Mouse (Mus musculus) embryonic facial prominence, embryonic 15.5 days (tissue): ENCODE data around the gene Adam26a. TPM values are rescaled to one million over a fixed set of nuclear protein-coding genes. Genes with fewer than 3 reads are reported as not detected.
"Not testable (repeated sequence)": the region's sequence is repeated elsewhere in the genome, so short reads cannot be mapped to it uniquely, and the experiment has no call there.

ENCODE experiments used
- ATAC-seq: fragments of 200-750 bp; cut with Nextera tagmentation; 2 replicates; pipeline ENCODE4 v1.8.0; 2017; ENCODE audit warnings: low read depth, moderate TSS enrichment; ENCODE audit not compliant: insufficient number of reproducible peaks, low FRiP score, low TSS enrichment
- H3K27ac ChIP-seq: fragments of 300-500 bp; sonication (generic); replicated peaks from 2 replicates; pipeline ENCODE4 v1.5.1; 2015; ENCODE audit warnings: mild to moderate bottlenecking, inconsistent platforms
- H3K27me3 ChIP-seq: fragments of 300-500 bp; sonication (generic); 2 replicates; pipeline ENCODE4 v1.6.1; 2015; ENCODE audit warnings: inconsistent platforms
- H3K36me3 ChIP-seq: fragments of 300-500 bp; sonication (generic); 2 replicates; pipeline ENCODE4 v1.6.1; 2015; ENCODE audit warnings: mild to moderate bottlenecking, inconsistent platforms
- H3K4me1 ChIP-seq: fragments of 300-500 bp; sonication (generic); 2 replicates; pipeline ENCODE4 v1.6.1; 2015; ENCODE audit warnings: inconsistent platforms
- H3K4me2 ChIP-seq: fragments of 300-500 bp; sonication (generic); replicated peaks from 2 replicates; pipeline ENCODE4 v1.6.1; 2015; ENCODE audit warnings: mild to moderate bottlenecking, inconsistent platforms
- H3K4me3 ChIP-seq: fragments of 300-500 bp; sonication (generic); replicated peaks from 2 replicates; pipeline ENCODE4 v1.5.1; 2015; ENCODE audit warnings: mild to moderate bottlenecking, inconsistent platforms
- H3K9ac ChIP-seq: fragments of 300-500 bp; sonication (generic); 2 replicates; pipeline ENCODE4 v1.6.1; 2015; ENCODE audit warnings: inconsistent platforms
- H3K9me3 ChIP-seq: fragments of 300-500 bp; sonication (generic); replicated peaks from 2 replicates; pipeline ENCODE4 v1.6.1; 2016; ENCODE audit warnings: inconsistent platforms
- WGBS: fragments of 180-500 bp; shearing (Covaris S2); methylation state at CpG from one replicate; pipeline ENCODE4 v1.1.7; 2015; 5-methylcytosine and 5-hydroxymethylcytosine counted together
- polyA plus RNA-seq: library from polyadenylated mRNA; unstranded; fragments of >200 nt; fragmentation: Nextera tagmentation; extraction: Ambion mirVana; gene quantifications from 2 replicates; pipeline ENCODE4 v1.2.1, GENCODE M21; 2015

The Adam26a gene
- polyA plus RNA-seq = not detected in 2 replicates

GRCm38 (mm10) chr8:43576607-43577006 is at the start of gene Adam26a:
Adam26a (minus strand) TSS chr8:43576707.
- not testable (repeated sequence) for H3K27me3 ChIP-seq, H3K4me3 ChIP-seq, H3K36me3 ChIP-seq, H3K9ac ChIP-seq, H3K4me2 ChIP-seq, H3K27ac ChIP-seq, ATAC-seq, H3K4me1 ChIP-seq, H3K9me3 ChIP-seq
- 92% methylated on average over 2 of the region's 2 CpGs for whole genome bisulfite sequencing

DNA sequence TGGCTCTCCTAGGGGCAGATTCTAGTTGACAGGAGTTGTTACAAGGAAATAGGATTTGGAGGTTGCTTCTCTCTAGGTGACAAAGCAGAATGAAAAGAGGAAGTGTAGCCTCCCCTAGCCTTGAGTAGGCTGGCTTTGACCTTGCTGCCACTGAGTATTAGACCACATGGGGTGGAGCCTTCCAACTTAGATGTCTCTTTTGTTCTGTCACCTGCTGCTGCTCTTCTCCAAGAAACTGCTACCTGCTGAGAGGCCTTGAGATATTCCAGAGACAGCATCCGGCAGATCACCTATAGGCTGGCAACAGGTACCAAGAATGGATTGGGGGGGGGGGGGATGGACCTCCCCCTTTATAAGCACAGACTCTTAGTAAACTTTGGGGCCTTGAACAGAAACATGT is 39.5 kb upstream of the Adam26a start:
- no peak overlapping the region for H3K27ac ChIP-seq
- WGBS = 100% methylated on average over 1 of the region's 1 CpGs
- no peak overlapping the region for H3K4me2 ChIP-seq
- no peaks in the 10 kb centered on the region for H3K4me1 ChIP-seq
- no peak overlapping the region for H3K9ac ChIP-seq
- ATAC-seq = no peak
- H3K4me3 ChIP-seq = no peak overlapping the region
- no peaks in the 10 kb centered on the region for H3K9me3 ChIP-seq
- H3K27me3 ChIP-seq = no peaks in the 10 kb centered on the region
- no peaks in the 10 kb centered on the region for H3K36me3 ChIP-seq

- H3K9ac ChIP-seq, ATAC-seq, H3K4me2 ChIP-seq, H3K4me3 ChIP-seq, H3K9me3 ChIP-seq, H3K4me1 ChIP-seq, H3K27ac ChIP-seq, H3K27me3 ChIP-seq, H3K36me3 ChIP-seq: not testable (repeated sequence)
- 81% methylated on average over 13 of the region's 13 CpGs for WGBS
Measured at GRCm38 (mm10) chr8:43603657-43604056, 27.1 kb upstream of the Adam26a start.

- H3K27me3 ChIP-seq = not testable (repeated sequence)
Measured at GRCm38 (mm10) chr8:43603166-43603565, 26.7 kb upstream of the Adam26a start.

DNA sequence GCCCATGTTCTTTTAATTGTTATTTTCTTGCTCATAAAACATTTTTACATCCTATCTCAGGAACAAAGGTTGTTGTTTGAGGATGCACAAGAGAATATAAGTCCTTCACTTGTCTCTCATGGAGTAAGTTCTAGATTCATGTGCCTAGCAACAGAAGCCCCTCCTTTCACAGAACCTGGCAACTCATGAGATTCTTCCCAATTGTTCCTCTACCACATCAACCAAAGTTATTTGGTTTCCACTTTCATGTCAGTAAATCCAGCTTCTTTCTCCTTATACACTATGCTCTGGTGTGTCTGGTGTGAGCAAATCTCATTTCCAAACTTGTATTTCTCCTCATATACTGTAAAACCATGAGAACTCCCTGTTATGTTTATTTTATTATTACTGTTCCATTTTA is 48.5 kb downstream of the Adam26a start, which contains the start of gene Adam26b:
Gene Adam26b (minus strand): TSS at position 101 of the 400 bp plus-strand sequence.
- ATAC-seq, H3K27ac ChIP-seq, H3K36me3 ChIP-seq: not testable (repeated sequence)

More at GRCm38 (mm10) chr8:43603166-43603565, 26.7 kb upstream of the Adam26a start:
- not testable (repeated sequence) for H3K4me3 ChIP-seq, ATAC-seq, H3K36me3 ChIP-seq, H3K27ac ChIP-seq, H3K4me1 ChIP-seq, H3K9me3 ChIP-seq, H3K9ac ChIP-seq, H3K4me2 ChIP-seq
- WGBS = 96% methylated on average over 15 of the region's 15 CpGs

More for the DNA sequence above, 48.5 kb downstream of the Adam26a start, which contains the start of gene Adam26b:
- not testable (repeated sequence) for H3K27me3 ChIP-seq, H3K4me2 ChIP-seq, H3K9me3 ChIP-seq, H3K9ac ChIP-seq, H3K4me3 ChIP-seq, H3K4me1 ChIP-seq

Other genes starting within 250 kb of the Adam26a start
- not detected in 2 replicates for gene Adam26b, start 48.6 kb downstream of the Adam26a start, polyA plus RNA-seq
- not detected in 2 replicates for gene Gm5346, start 50.6 kb upstream of the Adam26a start, polyA plus RNA-seq
- not detected in 2 replicates for gene Adam34, start 133.3 kb upstream of the Adam26a start, polyA plus RNA-seq